Mouse (Mus musculus) embryonic fibroblast, embryonic 13.5 days (primary cell): ENCODE measurements around the gene Fam47e. TPM values are rescaled to one million over a fixed set of nuclear protein-coding genes. Genes with fewer than 3 reads are reported as not detected.
A peak's percentile ranks its signal among the peaks of the same experiment; 100 is the strongest.

Experiments used
- H3K27ac ChIP-seq: 2 replicates; pipeline ENCODE4 v1.5.1; 2012; ENCODE audit warnings: low read length, control low read depth, inconsistent platforms; ENCODE audit not compliant: insufficient read depth
- H3K4me1 ChIP-seq: 2 replicates; pipeline ENCODE4 v1.6.1; 2011; ENCODE audit warnings: low read length; ENCODE audit not compliant: control insufficient read depth, insufficient read depth
- H3K4me3 ChIP-seq: 2 replicates; pipeline ENCODE4 v1.5.1; 2011; ENCODE audit warnings: mild to moderate bottlenecking, control low read depth, low read length; ENCODE audit not compliant: insufficient read depth
- CTCF ChIP-seq: IDR thresholded peaks from 2 replicates; pipeline ENCODE4 v1.5.1; 2011; ENCODE audit warnings: mild to moderate bottlenecking, control low read depth, low read length, moderate library complexity, borderline replicate concordance; ENCODE audit not compliant: insufficient read depth
- POLR2A ChIP-seq: IDR thresholded peaks from 2 replicates; pipeline ENCODE4 v1.6.1; 2011; ENCODE audit warnings: low read depth, mild to moderate bottlenecking, control low read depth, low read length, moderate library complexity
- polyA plus RNA-seq: library from polyadenylated mRNA; stranded (reverse); fragments of >200 nt; gene quantifications from 2 replicates; pipeline ENCODE4 v1.2.4, GENCODE M21; 2011; ENCODE audit warnings: low read depth; ENCODE audit not compliant: missing spikeins, insufficient read length

Gene Fam47e
- polyA plus RNA-seq, 1 experiment = not detected

DNA sequence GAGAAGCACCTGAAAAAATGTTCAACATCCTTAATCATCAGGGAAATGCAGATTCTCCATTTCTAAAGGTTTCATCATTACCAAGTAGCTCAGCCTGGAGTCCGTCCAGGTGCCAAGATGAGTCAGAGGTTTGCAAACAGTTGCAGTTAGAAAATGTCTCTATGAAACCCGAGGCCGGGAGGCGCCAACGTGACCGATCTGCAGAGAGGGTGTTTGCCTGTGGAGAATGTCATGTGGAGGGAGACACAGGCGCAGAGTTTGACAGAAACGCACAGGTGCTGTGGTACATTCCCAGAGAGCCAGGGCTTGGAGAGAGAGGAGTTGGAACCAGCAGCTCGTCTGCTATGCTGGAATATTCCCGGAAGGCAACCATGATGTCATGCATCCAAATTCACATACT, 44.2 kb downstream of the Fam47e start:
- Histone ChIP-seq H3K4me1 (no peaks in the 10 kb centered on the region), H3K27ac (no peak overlapping the region), H3K4me3 (no peak overlapping the region)
- TF ChIP-seq POLR2A (no peak), CTCF (no peak)

- H3K27ac ChIP-seq = no peak within 1 kb of the TSS
- TF ChIP-seq POLR2A = peak; percentile 80
- no peak for TF ChIP-seq CTCF
- no peaks in the 10 kb centered on the region for H3K4me1 ChIP-seq
- peak within 1 kb of the TSS; percentile 58 for H3K4me3 ChIP-seq
These were observed 48.1 kb downstream of the Fam47e start, which contains the start of gene Stbd1 for GRCm38 (mm10) chr5:92602691-92603690. Gene Stbd1 (plus strand): TSS chr5:92603041.

- no peak overlapping the region for H3K27ac ChIP-seq
- no peak for TF ChIP-seq POLR2A
- no peak for TF ChIP-seq CTCF
- no peak overlapping the region for H3K4me3 ChIP-seq
- H3K4me1 ChIP-seq = no peaks in the 10 kb centered on the region
These were observed 49.8 kb downstream of the Fam47e start for GRCm38 (mm10) chr5:92604452-92605247.

DNA sequence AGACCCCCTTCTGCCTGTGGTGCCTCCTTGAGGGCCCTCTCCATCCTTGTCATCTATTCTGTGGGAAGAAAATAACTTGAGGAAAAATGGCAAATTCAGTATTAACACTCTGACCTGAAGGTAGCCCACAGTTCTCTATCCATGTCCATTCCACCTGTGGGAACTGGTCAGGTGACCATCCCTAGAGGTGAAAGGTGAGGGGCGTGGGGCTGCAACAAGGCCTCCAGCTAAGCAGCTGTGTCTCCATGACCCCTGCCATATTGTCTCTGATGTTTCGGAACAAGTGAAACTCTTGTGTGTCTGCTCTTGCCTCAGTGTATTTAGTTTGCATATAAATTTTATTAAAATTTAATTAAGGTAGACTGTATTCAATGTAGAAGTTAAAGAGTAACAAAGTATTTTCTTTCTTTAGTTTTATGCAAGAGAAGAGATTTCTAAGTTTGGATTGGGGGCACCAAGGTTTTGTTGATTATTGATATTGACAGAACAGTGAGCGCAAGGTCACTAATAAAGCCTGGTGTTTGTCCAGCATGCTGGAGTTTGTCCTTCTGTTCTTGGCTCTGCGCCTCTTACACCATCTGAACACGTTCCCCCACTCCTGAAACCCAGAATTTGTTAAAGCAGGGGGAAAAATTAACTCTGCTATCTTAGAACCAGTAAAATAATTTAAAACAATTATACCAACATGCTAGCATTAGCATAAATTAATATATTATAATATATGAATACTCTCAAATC, 52.8 kb downstream of the Fam47e start:
- Histone ChIP-seq H3K27ac (no peak overlapping the region), H3K4me3 (no peak overlapping the region), H3K4me1 (no peaks in the 10 kb centered on the region)
- TF ChIP-seq CTCF = no peak
- TF ChIP-seq POLR2A = no peak

DNA sequence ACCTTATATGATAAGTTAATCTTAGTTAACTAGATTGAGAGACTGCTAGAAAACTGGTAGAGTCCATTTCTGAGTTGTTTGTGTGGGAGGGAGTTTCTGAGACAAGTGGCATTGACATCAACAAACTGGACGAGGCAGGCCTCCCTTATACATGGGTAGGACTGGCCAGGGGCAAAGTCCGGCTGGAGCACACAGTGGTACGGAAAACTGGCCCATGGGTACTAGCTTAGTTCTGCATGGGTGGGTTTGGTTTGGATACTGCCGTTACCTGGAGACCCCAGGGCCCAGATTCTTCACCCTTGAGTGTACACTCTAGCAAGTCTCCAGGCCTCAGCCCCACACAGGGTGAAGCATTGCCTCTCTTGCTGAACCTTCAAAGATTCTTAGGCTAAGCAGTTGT, 57.9 kb downstream of the Fam47e start:
- H3K4me3 ChIP-seq = no peak overlapping the region
- H3K27ac ChIP-seq = no peak overlapping the region
- no peaks in the 10 kb centered on the region for H3K4me1 ChIP-seq
- TF ChIP-seq POLR2A = no peak
- no peak for TF ChIP-seq CTCF

DNA sequence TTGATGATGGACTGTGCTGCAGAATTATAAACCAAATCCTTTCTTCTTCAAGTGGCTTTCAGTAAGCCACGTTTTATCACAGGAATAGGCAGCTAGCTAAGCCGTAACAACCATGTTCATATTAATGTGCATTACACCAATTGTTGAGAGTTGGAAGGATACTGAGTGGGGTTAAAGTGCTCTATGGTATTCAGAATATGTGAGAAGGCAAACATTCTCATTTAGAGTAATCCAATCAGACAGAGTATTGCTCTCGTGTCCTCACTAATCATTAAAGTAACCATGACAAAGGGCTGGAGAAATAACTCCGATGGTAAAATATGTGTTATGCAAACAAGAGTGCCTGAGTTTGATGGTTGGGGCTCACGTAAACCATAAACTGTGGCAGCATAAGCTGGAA, 67.0 kb downstream of the Fam47e start:
- TF ChIP-seq POLR2A = no peak
- TF ChIP-seq CTCF = no peak
- H3K4me3 ChIP-seq = no peak overlapping the region
- no peak overlapping the region for H3K27ac ChIP-seq
- H3K4me1 ChIP-seq = no peaks in the 10 kb centered on the region

- no peaks in the 10 kb centered on the region for H3K4me1 ChIP-seq
- no peak overlapping the region for H3K27ac ChIP-seq
- H3K4me3 ChIP-seq = no peak overlapping the region
- TF ChIP-seq POLR2A = no peak
These were observed 73.0 kb downstream of the Fam47e start for GRCm38 (mm10) chr5:92627896-92628295.

DNA sequence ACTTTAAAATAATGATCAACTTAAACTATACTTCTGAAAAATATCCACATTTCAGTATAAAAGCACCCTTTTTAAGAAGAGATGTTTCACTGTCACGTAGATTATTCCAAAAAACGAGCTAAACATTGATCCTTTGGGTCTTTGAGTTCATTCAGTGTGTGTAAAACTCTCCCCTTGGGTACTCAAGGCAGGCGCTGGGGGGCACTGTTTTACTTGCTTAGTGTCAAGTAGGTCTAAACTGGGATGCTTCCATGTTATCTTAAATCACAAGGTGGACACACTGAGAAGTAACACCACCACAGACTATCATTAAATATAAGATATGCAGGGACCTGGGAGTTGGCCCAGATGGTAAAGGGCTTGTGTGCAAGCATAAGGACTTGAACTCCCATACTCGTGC, 78.7 kb downstream of the Fam47e start:
- H3K4me1 ChIP-seq = no peaks in the 10 kb centered on the region
- no peak overlapping the region for H3K27ac ChIP-seq
- H3K4me3 ChIP-seq = no peak overlapping the region
- TF ChIP-seq POLR2A (no peak), CTCF (no peak)

DNA sequence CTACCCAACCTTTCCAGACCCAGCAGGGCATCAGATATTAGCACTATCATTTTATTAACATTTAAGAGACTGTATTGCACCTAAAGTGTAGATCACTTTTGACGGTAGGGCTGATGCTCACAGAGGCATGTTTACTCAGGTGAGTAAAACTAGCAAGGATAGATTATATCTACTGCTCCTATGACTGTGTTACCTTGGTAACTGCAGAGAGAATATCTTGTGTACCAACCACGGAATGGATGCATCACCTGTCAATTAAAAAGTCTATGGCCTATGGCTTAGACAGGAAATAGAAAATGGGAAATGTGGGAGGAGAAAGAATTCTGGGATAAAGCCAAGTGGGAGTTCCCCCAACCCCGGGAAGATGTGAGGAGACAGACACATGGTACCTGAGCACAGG, 80.0 kb downstream of the Fam47e start:
- Histone ChIP-seq H3K4me3 (no peak overlapping the region), H3K27ac (no peak overlapping the region), H3K4me1 (no peaks in the 10 kb centered on the region)
- TF ChIP-seq CTCF (no peak), POLR2A (no peak)
